Mouse (Mus musculus) embryonic facial prominence, embryonic 11.5 days (tissue): Measurements from ENCODE around the gene Saa1. TPM values are rescaled to one million over a fixed set of nuclear protein-coding genes. Genes with fewer than 3 reads are reported as not detected.

ENCODE experiments used
- ATAC-seq: fragments of 200-750 bp; cut with Nextera tagmentation; replicated peaks from 2 replicates; pipeline ENCODE4 v1.8.0; 2017; ENCODE audit warnings: low read depth; ENCODE audit not compliant: insufficient number of reproducible peaks, low FRiP score, low TSS enrichment
- DNase-seq: peaks from one replicate; pipeline ENCODE4 v3.0.0-alpha.2; 2015; ENCODE audit warnings: low spot score
- H3K27ac ChIP-seq: fragments of 300-500 bp; sonication (generic); replicated peaks from 2 replicates; pipeline ENCODE4 v1.5.1; 2014; ENCODE audit warnings: mild to moderate bottlenecking, low read depth, low read length, control low read depth
- H3K27me3 ChIP-seq: fragments of 300-500 bp; sonication (generic); 2 replicates; pipeline ENCODE4 v1.6.1; 2014; ENCODE audit warnings: mild to moderate bottlenecking, low read length, moderate library complexity, mixed read lengths; ENCODE audit not compliant: control insufficient read depth, insufficient read depth
- H3K36me3 ChIP-seq: fragments of 300-500 bp; sonication (generic); replicated peaks from 2 replicates; pipeline ENCODE4 v1.6.1; 2014; ENCODE audit warnings: low read depth, mild to moderate bottlenecking, low read length, moderate library complexity, mixed read lengths; ENCODE audit not compliant: control insufficient read depth, insufficient read depth
- H3K4me1 ChIP-seq: fragments of 300-500 bp; sonication (generic); 2 replicates; pipeline ENCODE4 v1.6.1; 2014; ENCODE audit warnings: low read length, mixed read lengths; ENCODE audit not compliant: control insufficient read depth, insufficient read depth
- H3K4me2 ChIP-seq: fragments of 300-500 bp; sonication (generic); 2 replicates; pipeline ENCODE4 v1.6.1; 2014; ENCODE audit warnings: low read depth, mild to moderate bottlenecking, control low read depth, low read length, moderate library complexity
- H3K4me3 ChIP-seq: fragments of 300-500 bp; sonication (generic); 2 replicates; pipeline ENCODE4 v1.5.1; 2014; ENCODE audit warnings: low read depth, low read length, control low read depth
- H3K9ac ChIP-seq: fragments of 300-500 bp; sonication (generic); replicated peaks from 2 replicates; pipeline ENCODE4 v1.6.1; 2014; ENCODE audit warnings: mild to moderate bottlenecking, control low read depth, low read length
- H3K9me3 ChIP-seq: fragments of 300-500 bp; sonication (generic); replicated peaks from 2 replicates; pipeline ENCODE4 v1.6.1; 2016; ENCODE audit warnings: mild to moderate bottlenecking, low read length, inconsistent platforms, mixed read lengths; ENCODE audit not compliant: control insufficient read depth
- WGBS: fragments of 180-500 bp; shearing (Covaris S2); extraction: QIAGEN DNeasy Blood & Tissue Kit; methylation state at CpG from one replicate; pipeline ENCODE4 v1.1.7; 2014; 5-methylcytosine and 5-hydroxymethylcytosine counted together
- polyA plus RNA-seq: library from polyadenylated mRNA; unstranded; fragments of >200 nt; fragmentation: Nextera tagmentation; extraction: Ambion mirVana; gene quantifications from 2 replicates; pipeline ENCODE4 v1.2.1, GENCODE M21; 2014

Saa1 gene
- polyA plus RNA-seq, 1 experiment from 2014 or later = 0.67 TPM

GRCm38 (mm10) chr7:46727584-46727983 lies 15.2 kb downstream of the Saa1 start:
- H3K27me3 ChIP-seq = no peaks in the 10 kb centered on the region
- no peak overlapping the region for H3K4me3 ChIP-seq
- no peaks in the 10 kb centered on the region for H3K36me3 ChIP-seq
- 93% methylated on average over 1 of the region's 1 CpGs for WGBS
- no peak overlapping the region for H3K4me2 ChIP-seq
- no peaks in the 10 kb centered on the region for H3K9me3 ChIP-seq
- no peaks in the 10 kb centered on the region for H3K4me1 ChIP-seq
- no peak overlapping the region for H3K9ac ChIP-seq
- ATAC-seq (no peak), DNase-seq (no peak)
- no peak overlapping the region for H3K27ac ChIP-seq

GRCm38 (mm10) chr7:46724396-46724795 lies 18.4 kb downstream of the Saa1 start:
- ATAC-seq (no peak), DNase-seq (no peak)
- Histone ChIP-seq H3K27me3 (no peaks in the 10 kb centered on the region), H3K4me1 (no peaks in the 10 kb centered on the region), H3K4me3 (no peak overlapping the region), H3K27ac (no peak overlapping the region), H3K9ac (no peak overlapping the region), H3K9me3 (no peaks in the 10 kb centered on the region), H3K4me2 (no peak overlapping the region), H3K36me3 (no peaks in the 10 kb centered on the region)
- WGBS = 78% methylated on average over 5 of the region's 5 CpGs

GRCm38 (mm10) chr7:46723849-46724248 lies 18.9 kb downstream of the Saa1 start:
- H3K36me3 ChIP-seq = no peaks in the 10 kb centered on the region
- 81% methylated on average over 3 of the region's 3 CpGs for WGBS
- no peak overlapping the region for H3K4me3 ChIP-seq
- no peak overlapping the region for H3K9ac ChIP-seq
- H3K4me1 ChIP-seq = no peaks in the 10 kb centered on the region
- no peak overlapping the region for H3K4me2 ChIP-seq
- ATAC-seq (no peak), DNase-seq (no peak)
- H3K27me3 ChIP-seq = no peaks in the 10 kb centered on the region
- H3K9me3 ChIP-seq = no peaks in the 10 kb centered on the region
- no peak overlapping the region for H3K27ac ChIP-seq

GRCm38 (mm10) chr7:46723354-46723753 lies 19.4 kb downstream of the Saa1 start:
- Histone ChIP-seq H3K4me3 (no peak overlapping the region), H3K4me1 (no peaks in the 10 kb centered on the region), H3K27ac (no peak overlapping the region), H3K9ac (no peak overlapping the region), H3K4me2 (no peak overlapping the region), H3K9me3 (no peaks in the 10 kb centered on the region), H3K36me3 (no peaks in the 10 kb centered on the region), H3K27me3 (no peaks in the 10 kb centered on the region)
- DNase-seq (no peak), ATAC-seq (no peak)
- 93% methylated on average over 6 of the region's 6 CpGs for WGBS

GRCm38 (mm10) chr7:46720460-46720859 lies 22.3 kb downstream of the Saa1 start:
- ATAC-seq = no peak
- 76% methylated on average over 9 of the region's 9 CpGs for WGBS

GRCm38 (mm10) chr7:46719526-46719925 lies 23.3 kb downstream of the Saa1 start:
- H3K4me2 ChIP-seq = no peak overlapping the region
- no peak for DNase-seq
- no peaks in the 10 kb centered on the region for H3K36me3 ChIP-seq
- no peak for ATAC-seq
- H3K4me1 ChIP-seq = no peaks in the 10 kb centered on the region
- H3K9me3 ChIP-seq = no peaks in the 10 kb centered on the region
- H3K27me3 ChIP-seq = no peaks in the 10 kb centered on the region
- no peak overlapping the region for H3K4me3 ChIP-seq
- no peak overlapping the region for H3K27ac ChIP-seq
- H3K9ac ChIP-seq = no peak overlapping the region
- WGBS = 84% methylated on average over 7 of the region's 7 CpGs

More at GRCm38 (mm10) chr7:46720460-46720859, 22.3 kb downstream of the Saa1 start:
- H3K4me2 ChIP-seq = no peak overlapping the region
- no peaks in the 10 kb centered on the region for H3K36me3 ChIP-seq
- no peak for DNase-seq
- H3K4me1 ChIP-seq = no peaks in the 10 kb centered on the region
- H3K4me3 ChIP-seq = no peak overlapping the region
- no peaks in the 10 kb centered on the region for H3K9me3 ChIP-seq
- H3K9ac ChIP-seq = no peak overlapping the region
- no peaks in the 10 kb centered on the region for H3K27me3 ChIP-seq
- no peak overlapping the region for H3K27ac ChIP-seq

- Histone ChIP-seq H3K27ac (no peak overlapping the region), H3K36me3 (no peaks in the 10 kb centered on the region), H3K4me2 (no peak overlapping the region), H3K4me1 (no peaks in the 10 kb centered on the region), H3K9me3 (no peaks in the 10 kb centered on the region), H3K4me3 (no peak overlapping the region), H3K9ac (no peak overlapping the region), H3K27me3 (no peaks in the 10 kb centered on the region)
- no peak for DNase-seq
- WGBS = 80% methylated on average over 7 of the region's 7 CpGs
- no peak for ATAC-seq
These were observed 24.0 kb downstream of the Saa1 start for GRCm38 (mm10) chr7:46718591-46719270.

GRCm38 (mm10) chr7:46716897-46717296 lies 25.9 kb downstream of the Saa1 start:
- H3K4me2 ChIP-seq = no peak overlapping the region
- H3K27ac ChIP-seq = no peak overlapping the region
- no peaks in the 10 kb centered on the region for H3K36me3 ChIP-seq
- 62% methylated on average over 5 of the region's 5 CpGs for WGBS
- H3K9me3 ChIP-seq = no peaks in the 10 kb centered on the region
- ATAC-seq = no peak
- H3K9ac ChIP-seq = no peak overlapping the region
- no peaks in the 10 kb centered on the region for H3K27me3 ChIP-seq
- DNase-seq = no peak
- no peaks in the 10 kb centered on the region for H3K4me1 ChIP-seq
- H3K4me3 ChIP-seq = no peak overlapping the region
